Mouse (Mus musculus) G1E (cell line): Measurements from ENCODE around the gene Cdh6.

Experiments used
- CTCF ChIP-seq: IDR thresholded peaks from 2 replicates; pipeline ENCODE4 v1.5.1; 2012; ENCODE audit warnings: low read depth, low read length, inconsistent platforms, mixed read lengths
- GATA1 ChIP-seq: IDR thresholded peaks from 2 replicates; pipeline ENCODE4 v1.6.1; 2012; ENCODE audit warnings: borderline replicate concordance, low read length, inconsistent platforms, mixed read lengths
- TAL1 ChIP-seq: conservative IDR thresholded peaks from 2 replicates; pipeline ENCODE4 v1.6.1; 2012; ENCODE audit warnings: low read depth, low read length, inconsistent platforms, mixed read lengths

GRCm38 (mm10) chr15:13001549-13001948, 171.9 kb downstream of the Cdh6 start:
- TF ChIP-seq CTCF (no peak), GATA1 (no peak), TAL1 (no peak)
